Mouse (Mus musculus) left cerebral cortex, postnatal 10 days (tissue): Measurements from ENCODE around the gene Ttll5. TPM values are rescaled to one million over a fixed set of nuclear protein-coding genes. Genes with fewer than 3 reads are reported as not detected.

Experiments
- DNase-seq, 2 experiments: peaks; one replicate each; pipeline ENCODE4 v3.0.0; 2021 to 2022; ENCODE audit warnings: low spot score in 2 of 2, mixed read lengths in 1 of 2; ENCODE audit errors: extremely low spot score in 1 of 2
- intact Hi-C: fragments of 180-260 bp; cut with DNase I; formaldehyde crosslinking; loops from one replicate; pipeline ENCODE4 v1.15.1; 2025
- total RNA-seq, 2 experiments: library from RNA; stranded (reverse); gene quantifications; 2 replicates each; pipeline ENCODE4 v1.2.3; 2021

Gene Ttll5
- total RNA-seq, 2 experiments from 2014 or later = 29.7 to 38.6 TPM

DNA sequence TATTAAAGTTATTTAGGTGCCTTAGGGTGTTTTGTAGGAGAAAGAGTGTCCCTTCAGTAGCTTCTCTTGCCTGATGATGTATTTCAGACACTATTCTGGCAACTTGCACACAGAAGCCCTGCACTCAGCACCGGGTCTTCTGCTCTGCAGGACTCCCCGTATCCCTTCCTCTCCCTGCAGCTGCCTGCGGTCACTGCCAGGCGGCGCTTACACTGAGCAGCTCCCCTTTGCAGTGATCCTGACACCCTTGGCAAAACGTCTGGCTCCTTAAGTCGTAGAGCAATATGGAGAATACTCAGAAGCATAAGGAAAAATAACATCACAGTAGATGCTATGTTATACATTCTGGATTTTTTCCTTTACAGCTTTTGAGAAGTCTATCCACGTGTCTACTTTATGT, 130.6 kb downstream of the Ttll5 start:
- intact Hi-C loops = no loop called here
- DNase-seq = no peak

- intact Hi-C loops = no loop called here
- no peak for DNase-seq
Measured at GRCm38 (mm10) chr12:85955690-85956089, 131.2 kb downstream of the Ttll5 start.

DNA sequence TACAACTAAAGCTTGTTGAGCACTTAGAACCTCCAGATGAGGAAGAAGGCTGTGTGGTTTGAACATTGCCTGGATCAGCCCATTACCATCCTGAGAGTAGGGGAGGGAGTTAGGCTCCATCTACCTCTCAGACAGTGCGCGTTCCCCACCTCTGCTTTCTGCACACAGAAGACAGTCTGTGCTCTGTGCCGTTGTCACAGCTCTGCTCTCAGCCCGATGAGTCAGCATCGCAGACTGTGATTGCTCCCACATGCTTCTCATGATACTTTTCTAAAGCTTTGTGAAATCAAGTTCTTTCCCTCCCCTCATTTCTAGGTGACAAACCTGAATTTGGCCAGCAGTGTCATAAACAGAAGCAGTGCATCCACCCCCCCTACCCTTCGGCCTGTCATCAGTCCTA, 131.8 kb downstream of the Ttll5 start:
- intact Hi-C loops = no loop called here
- DNase-seq = peak in 1 of 2 experiments; percentile 36

GRCm38 (mm10) chr12:85958460-85958859, 134.0 kb downstream of the Ttll5 start:
- intact Hi-C loops = no loop called here

GRCm38 (mm10) chr12:85959822-85960501, 135.5 kb downstream of the Ttll5 start:
- DNase-seq = no peak
- intact Hi-C loops = no loop called here

More at GRCm38 (mm10) chr12:85958460-85958859, 134.0 kb downstream of the Ttll5 start:
- no peak for DNase-seq

GRCm38 (mm10) chr12:85960699-85961098, 136.2 kb downstream of the Ttll5 start:
- intact Hi-C loops = no loop called here

GRCm38 (mm10) chr12:85963160-85963559, 138.7 kb downstream of the Ttll5 start:
- intact Hi-C loops = no loop called here
- DNase-seq = no peak

More at GRCm38 (mm10) chr12:85960699-85961098, 136.2 kb downstream of the Ttll5 start:
- DNase-seq = no peak

GRCm38 (mm10) chr12:85963699-85964098, 139.2 kb downstream of the Ttll5 start:
- intact Hi-C loops = no loop called here
- DNase-seq = peak in 1 of 2 experiments; percentile 86

DNA sequence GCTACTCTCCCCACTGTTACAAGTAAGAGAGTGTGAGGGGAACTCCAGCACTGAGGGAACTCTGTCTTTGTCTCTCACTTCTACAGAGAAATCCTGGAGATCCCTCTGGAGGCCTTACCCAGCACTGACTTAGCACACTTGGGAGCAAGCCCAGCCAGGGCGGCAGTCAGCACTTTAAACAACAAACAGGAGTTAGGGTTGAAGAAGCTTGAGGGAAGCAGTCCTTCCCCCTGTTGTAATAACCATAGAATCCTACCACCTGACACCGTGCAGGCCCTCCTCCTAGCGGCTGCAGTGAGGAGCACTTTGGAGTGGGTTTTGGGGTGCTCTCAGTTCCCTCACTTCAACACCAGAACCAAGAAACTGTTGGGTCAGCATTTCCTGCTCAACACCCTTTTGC, 140.0 kb downstream of the Ttll5 start:
- no peak for DNase-seq
- intact Hi-C loops = no loop called here

- intact Hi-C loops = no loop called here
- DNase-seq = no peak
Measured at GRCm38 (mm10) chr12:85967812-85968211, 143.4 kb downstream of the Ttll5 start.

DNA sequence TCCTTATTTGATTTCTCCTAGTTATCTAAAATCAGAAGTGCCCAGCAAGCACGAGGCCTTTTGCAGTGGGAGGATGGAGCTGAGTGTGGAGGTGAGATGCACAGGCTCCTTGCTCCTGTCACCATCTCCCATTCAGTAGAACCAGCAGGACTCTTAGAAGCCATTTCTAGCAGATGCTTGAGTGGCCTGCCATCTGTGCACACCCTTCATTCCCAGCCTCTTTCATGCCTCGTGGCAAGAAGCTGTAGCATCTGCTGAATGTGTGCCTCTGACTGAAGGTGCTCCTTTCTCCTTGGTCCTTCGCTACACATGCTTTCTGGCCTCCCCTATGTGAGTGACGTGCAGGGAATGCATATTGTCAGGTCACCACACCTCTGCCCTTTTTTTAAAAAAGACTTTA, 143.9 kb downstream of the Ttll5 start:
- DNase-seq = no peak
- intact Hi-C loops = no loop called here

GRCm38 (mm10) chr12:85969571-85969970, 145.1 kb downstream of the Ttll5 start:
- intact Hi-C loops = no loop called here
- DNase-seq = peak in 1 of 2 experiments; percentile 83

- no peak for DNase-seq
- intact Hi-C loops = no loop called here
Measured at GRCm38 (mm10) chr12:85970191-85970590, 145.7 kb downstream of the Ttll5 start.

GRCm38 (mm10) chr12:85970803-85971202, 146.3 kb downstream of the Ttll5 start:
- intact Hi-C loops = no loop called here
- DNase-seq = no peak

DNA sequence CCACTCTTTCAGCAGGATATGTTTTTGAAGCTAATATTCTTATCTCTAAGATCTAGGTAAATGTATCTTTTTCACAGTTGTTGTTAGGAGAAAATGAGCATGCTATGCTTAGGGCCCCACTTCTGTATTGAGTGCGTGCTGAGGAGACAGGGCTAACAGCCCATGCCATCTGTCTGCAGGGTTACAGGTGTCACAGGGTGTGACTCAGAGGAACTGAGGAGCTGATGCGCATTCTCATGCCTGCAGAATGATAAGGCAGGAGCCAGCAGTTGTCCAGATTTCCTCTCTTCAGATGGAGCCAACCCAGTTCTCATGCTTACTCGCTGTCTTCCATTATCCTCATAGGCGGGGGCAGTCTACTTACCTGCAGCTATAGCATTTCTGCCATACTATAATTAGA, 147.2 kb downstream of the Ttll5 start:
- DNase-seq = no peak
- intact Hi-C loops = no loop called here

- intact Hi-C loops = no loop called here
Measured at GRCm38 (mm10) chr12:85973526-85973925, 149.1 kb downstream of the Ttll5 start.

DNA sequence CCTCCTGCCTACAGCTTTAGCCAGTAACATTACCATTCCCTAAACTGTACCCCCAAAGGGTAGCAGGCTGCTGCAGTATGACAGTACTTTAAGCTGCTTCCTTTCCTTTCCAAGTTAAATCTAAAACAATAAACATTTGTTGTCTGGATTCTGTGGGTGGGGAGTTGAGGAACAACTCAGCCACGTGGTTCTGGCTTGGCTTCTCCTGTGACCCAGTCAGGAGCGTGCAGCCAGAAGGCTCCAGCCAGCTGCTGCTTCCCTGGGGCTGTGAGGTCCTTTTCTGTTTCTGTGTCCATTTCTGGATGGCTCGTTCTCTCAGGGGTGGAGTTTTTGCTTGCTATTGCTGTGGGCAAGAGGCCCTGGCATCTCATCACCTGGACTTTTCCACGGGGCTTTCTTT, 149.6 kb downstream of the Ttll5 start:
- DNase-seq = peak in 1 of 2 experiments; percentile 53
- intact Hi-C loops = no loop called here

More at GRCm38 (mm10) chr12:85973526-85973925, 149.1 kb downstream of the Ttll5 start:
- DNase-seq = no peak

GRCm38 (mm10) chr12:85979996-85980395, 155.5 kb downstream of the Ttll5 start:
- intact Hi-C loops = no loop called here
- no peak for DNase-seq

- intact Hi-C loops = no loop called here
- DNase-seq = no peak
Measured at GRCm38 (mm10) chr12:85985524-85985923, 161.1 kb downstream of the Ttll5 start.

DNA sequence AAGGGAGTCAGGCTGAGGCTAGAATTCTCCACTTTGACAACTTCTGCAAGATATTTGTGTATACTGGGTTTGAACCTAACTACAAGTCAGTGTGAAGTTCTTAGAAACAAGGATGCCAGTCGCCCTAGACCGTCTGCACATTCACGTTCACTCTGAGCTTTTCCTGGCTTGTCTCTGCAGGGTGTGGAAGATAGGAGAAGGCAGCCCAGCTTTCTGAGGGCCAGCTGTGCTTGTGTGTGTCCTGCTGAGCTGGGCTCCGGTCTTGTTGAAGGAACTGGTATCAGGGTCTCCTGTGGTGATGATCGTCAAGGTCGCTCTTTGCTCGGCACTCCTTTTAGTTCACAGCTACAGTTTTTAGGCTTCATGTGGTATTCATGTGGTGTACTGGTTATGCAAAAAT, 161.6 kb downstream of the Ttll5 start:
- no peak for DNase-seq
- intact Hi-C loops = no loop called here
